In genomic region chr6:82040834-82041487, GRCm38 (mm10) we compare ENCODE assay signal across 8 mouse cellular contexts. TPM values are rescaled to one million over a fixed set of nuclear protein-coding genes. Genes with fewer than 3 reads are reported as not detected.
DNase-seq lines count a peak whose midpoint lies in the region; ATAC-seq lines count a peak whose summit lies in the region.

Gene Eva1a, plus strand, starts transcription at chr6:82041043.

- peak within 1 kb of the TSS; percentile 82 for H3K27ac ChIP-seq in embryonic facial prominence, embryonic 12.5 days
- no peak within 1 kb of the TSS for H3K27ac ChIP-seq in hindbrain, embryonic 13.5 days
- peak within 1 kb of the TSS; percentile 61 for H3K27ac ChIP-seq in liver, embryonic 16.5 days (ENCODE audit: low read length)

- peaks cover 8% of the 10 kb centered on the region; the same call in 1 of the 2 replicates for H3K27me3 ChIP-seq in embryonic facial prominence, embryonic 12.5 days
- H3K27me3 ChIP-seq in hindbrain, embryonic 13.5 days: peaks cover 66% of the 10 kb centered on the region
- H3K27me3 ChIP-seq in liver, embryonic 16.5 days (ENCODE audit: control insufficient read depth, insufficient read depth, low read depth, low read length): peaks cover 11% of the 10 kb centered on the region

- H3K4me2 ChIP-seq in embryonic facial prominence, embryonic 12.5 days (replicated peaks): peak within 1 kb of the TSS; percentile 82
- H3K4me2 ChIP-seq in hindbrain, embryonic 13.5 days: peak within 1 kb of the TSS; percentile 98
- peak within 1 kb of the TSS; percentile 42 for H3K4me2 ChIP-seq in liver, embryonic 16.5 days (ENCODE audit: low read depth, low read length)

- H3K9ac ChIP-seq in embryonic facial prominence, embryonic 12.5 days: peak within 1 kb of the TSS; percentile 70
- peak within 1 kb of the TSS; percentile 68 for H3K9ac ChIP-seq in hindbrain, embryonic 13.5 days
- peak within 1 kb of the TSS; percentile 56 for H3K9ac ChIP-seq in liver, embryonic 16.5 days (ENCODE audit: low read depth, low read length)

- no peaks in the 10 kb centered on the region for H3K36me3 ChIP-seq in embryonic facial prominence, embryonic 12.5 days
- H3K36me3 ChIP-seq in hindbrain, embryonic 13.5 days: no peaks in the 10 kb centered on the region
- H3K36me3 ChIP-seq in liver, embryonic 16.5 days (ENCODE audit: control insufficient read depth, insufficient read depth): no peaks in the 10 kb centered on the region

- DNase-seq in left cerebral cortex, adult 8-10 months (ENCODE audit: low spot score in 2 of 2): no peak
- DNase-seq in left cerebral cortex, adult 9 months (ENCODE audit: low spot score in 2 of 2): no peak
- no peak for DNase-seq in adrenal gland, adult 8-10 months
- no peak for DNase-seq in frontal cortex, postnatal 25 days (ENCODE audit: low spot score in 2 of 2)
- DNase-seq in urinary bladder, postnatal 25 days (ENCODE audit: low spot score): no peak

- ATAC-seq in embryonic facial prominence, embryonic 12.5 days (ENCODE audit: insufficient number of reproducible peaks, insufficient read depth, low FRiP score, low TSS enrichment): peak; percentile 41; the same call in 1 of the 2 replicates
- ATAC-seq in hindbrain, embryonic 13.5 days (ENCODE audit: low FRiP score): no peak
- ATAC-seq in liver, embryonic 16.5 days (ENCODE audit: low read depth): no peak

- no peaks in the 10 kb centered on the region for H3K9me3 ChIP-seq in embryonic facial prominence, embryonic 12.5 days
- no peaks in the 10 kb centered on the region for H3K9me3 ChIP-seq in hindbrain, embryonic 13.5 days
- H3K9me3 ChIP-seq in liver, embryonic 16.5 days (replicated peaks; ENCODE audit: control insufficient read depth, low read length): no peaks in the 10 kb centered on the region

- peaks cover 32% of the 10 kb centered on the region; the same call in 1 of the 2 replicates for H3K4me1 ChIP-seq in embryonic facial prominence, embryonic 12.5 days
- peaks cover 19% of the 10 kb centered on the region for H3K4me1 ChIP-seq in hindbrain, embryonic 13.5 days (replicated peaks)
- H3K4me1 ChIP-seq in liver, embryonic 16.5 days (ENCODE audit: control insufficient read depth, low read depth, low read length): no peaks in the 10 kb centered on the region; the same call in 1 of the 2 replicates

- peak within 1 kb of the TSS; percentile 64 for H3K4me3 ChIP-seq in embryonic facial prominence, embryonic 12.5 days
- peak within 1 kb of the TSS; percentile 50 for H3K4me3 ChIP-seq in hindbrain, embryonic 13.5 days
- H3K4me3 ChIP-seq in liver, embryonic 16.5 days (ENCODE audit: low read depth, low read length): peak within 1 kb of the TSS; percentile 56

- 11% methylated on average over 10 of the region's 11 CpGs for WGBS in embryonic facial prominence, embryonic 12.5 days
- WGBS in hindbrain, embryonic 13.5 days: 18% methylated on average over 11 of the region's 11 CpGs
- 4% methylated on average over 11 of the region's 11 CpGs for WGBS in liver, embryonic 16.5 days (ENCODE audit: insufficient replicate concordance)

RNA-seq across cellular contexts. Expression of gene Eva1a, which starts in this region (rescaled TPM):
- total RNA-seq in left cerebral cortex, adult 8-10 months (2022): 10 to 100 TPM; 10.2 to 13.8 (median 13.0) TPM
- polyA plus RNA-seq in embryonic facial prominence, embryonic 12.5 days (2016; fragmentation: Nextera tagmentation; extraction: Ambion mirVana): 13.1 and 14.5 TPM in 2 replicates
- polyA plus RNA-seq in hindbrain, embryonic 13.5 days (2015; fragmentation: Nextera tagmentation; extraction: Ambion mirVana): 0.96 and 1.1 TPM in 2 replicates
- polyA plus RNA-seq in liver, embryonic 16.5 days (2015; fragmentation: Nextera tagmentation; extraction: Ambion mirVana): 11.9 and 12.7 TPM in 2 replicates
- total RNA-seq in adrenal gland, adult 8-10 months (2022): 1 to 10 TPM; 1.2 to 6.2 (median 3.8) TPM

Comparison
In these comparisons a context has a peak if more than half of its experiments do, and no peak if none do; other contexts are left out.
1. H3K4me2 ChIP-seq: peak in every context shown above with its lines; median percentile 98 in hindbrain, embryonic 13.5 days; 82 in embryonic facial prominence, embryonic 12.5 days; 42 in liver, embryonic 16.5 days.